Mouse (Mus musculus): ENCODE results near the gene Ssh2.

The Ssh2 gene

GRCm38 (mm10) chr11:77507426-77507825, 291.3 kb downstream of the Ssh2 start:
- no peak for DNase-seq (ENCODE audit: low read depth, low spot score)

GRCm38 (mm10) chr11:77508068-77509021, 292.3 kb downstream of the Ssh2 start:
- no peak for DNase-seq (ENCODE audit: low read depth, low spot score)
